Mouse (Mus musculus) embryonic facial prominence, embryonic 11.5 days (tissue): ENCODE measurements around the gene Srsf10. TPM values are rescaled to one million over a fixed set of nuclear protein-coding genes. Genes with fewer than 3 reads are reported as not detected.

ENCODE experiments used
- ATAC-seq: fragments of 200-750 bp; cut with Nextera tagmentation; replicated peaks from 2 replicates; pipeline ENCODE4 v1.8.0; 2017; ENCODE audit warnings: low read depth; ENCODE audit not compliant: insufficient number of reproducible peaks, low FRiP score, low TSS enrichment
- DNase-seq: peaks from one replicate; pipeline ENCODE4 v3.0.0-alpha.2; 2015; ENCODE audit warnings: low spot score
- H3K27ac ChIP-seq: fragments of 300-500 bp; sonication (generic); replicated peaks from 2 replicates; pipeline ENCODE4 v1.5.1; 2014; ENCODE audit warnings: mild to moderate bottlenecking, low read depth, low read length, control low read depth
- H3K27me3 ChIP-seq: fragments of 300-500 bp; sonication (generic); 2 replicates; pipeline ENCODE4 v1.6.1; 2014; ENCODE audit warnings: mild to moderate bottlenecking, low read length, moderate library complexity, mixed read lengths; ENCODE audit not compliant: control insufficient read depth, insufficient read depth
- H3K36me3 ChIP-seq: fragments of 300-500 bp; sonication (generic); replicated peaks from 2 replicates; pipeline ENCODE4 v1.6.1; 2014; ENCODE audit warnings: low read depth, mild to moderate bottlenecking, low read length, moderate library complexity, mixed read lengths; ENCODE audit not compliant: control insufficient read depth, insufficient read depth
- H3K4me1 ChIP-seq: fragments of 300-500 bp; sonication (generic); 2 replicates; pipeline ENCODE4 v1.6.1; 2014; ENCODE audit warnings: low read length, mixed read lengths; ENCODE audit not compliant: control insufficient read depth, insufficient read depth
- H3K4me2 ChIP-seq: fragments of 300-500 bp; sonication (generic); 2 replicates; pipeline ENCODE4 v1.6.1; 2014; ENCODE audit warnings: low read depth, mild to moderate bottlenecking, control low read depth, low read length, moderate library complexity
- H3K4me3 ChIP-seq: fragments of 300-500 bp; sonication (generic); 2 replicates; pipeline ENCODE4 v1.5.1; 2014; ENCODE audit warnings: low read depth, low read length, control low read depth
- H3K9ac ChIP-seq: fragments of 300-500 bp; sonication (generic); replicated peaks from 2 replicates; pipeline ENCODE4 v1.6.1; 2014; ENCODE audit warnings: mild to moderate bottlenecking, control low read depth, low read length
- H3K9me3 ChIP-seq: fragments of 300-500 bp; sonication (generic); replicated peaks from 2 replicates; pipeline ENCODE4 v1.6.1; 2016; ENCODE audit warnings: mild to moderate bottlenecking, low read length, inconsistent platforms, mixed read lengths; ENCODE audit not compliant: control insufficient read depth
- WGBS: fragments of 180-500 bp; shearing (Covaris S2); extraction: QIAGEN DNeasy Blood & Tissue Kit; methylation state at CpG from one replicate; pipeline ENCODE4 v1.1.7; 2014; 5-methylcytosine and 5-hydroxymethylcytosine counted together
- polyA plus RNA-seq: library from polyadenylated mRNA; unstranded; fragments of >200 nt; fragmentation: Nextera tagmentation; extraction: Ambion mirVana; gene quantifications from 2 replicates; pipeline ENCODE4 v1.2.1, GENCODE M21; 2014

The Srsf10 gene
- polyA plus RNA-seq, 1 experiment from 2014 or later = 489 TPM

DNA sequence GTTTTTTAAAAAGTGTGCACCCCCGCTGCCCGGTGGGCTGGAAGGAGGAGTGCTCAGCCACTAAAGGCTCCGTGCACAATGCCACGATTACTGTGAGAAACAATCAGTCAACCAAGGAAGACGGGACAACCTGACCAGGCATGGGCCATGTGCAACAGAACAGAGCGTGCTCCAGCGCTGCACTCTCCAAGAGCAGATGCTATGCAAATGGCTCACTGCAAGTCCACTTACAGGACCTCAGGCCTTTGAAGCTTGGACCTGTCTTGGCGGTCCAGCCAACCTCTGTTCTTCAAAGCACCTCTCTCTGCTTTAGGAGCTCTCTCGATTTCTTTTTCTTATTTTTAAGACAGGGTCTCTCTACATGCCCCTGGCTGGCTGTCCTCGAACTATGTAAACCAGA is 25.0 kb downstream of the Srsf10 start:
- H3K9me3 ChIP-seq = no peaks in the 10 kb centered on the region
- H3K27me3 ChIP-seq = no peaks in the 10 kb centered on the region
- no peak overlapping the region for H3K4me2 ChIP-seq
- H3K36me3 ChIP-seq = no peaks in the 10 kb centered on the region
- ATAC-seq (no peak), DNase-seq (no peak)
- H3K9ac ChIP-seq = no peak overlapping the region
- H3K4me3 ChIP-seq = no peak overlapping the region
- no peak overlapping the region for H3K27ac ChIP-seq
- peaks cover 2% of the 10 kb centered on the region; the same call in 1 of the 2 replicates for H3K4me1 ChIP-seq
- 90% methylated on average over 10 of the region's 10 CpGs for WGBS

DNA sequence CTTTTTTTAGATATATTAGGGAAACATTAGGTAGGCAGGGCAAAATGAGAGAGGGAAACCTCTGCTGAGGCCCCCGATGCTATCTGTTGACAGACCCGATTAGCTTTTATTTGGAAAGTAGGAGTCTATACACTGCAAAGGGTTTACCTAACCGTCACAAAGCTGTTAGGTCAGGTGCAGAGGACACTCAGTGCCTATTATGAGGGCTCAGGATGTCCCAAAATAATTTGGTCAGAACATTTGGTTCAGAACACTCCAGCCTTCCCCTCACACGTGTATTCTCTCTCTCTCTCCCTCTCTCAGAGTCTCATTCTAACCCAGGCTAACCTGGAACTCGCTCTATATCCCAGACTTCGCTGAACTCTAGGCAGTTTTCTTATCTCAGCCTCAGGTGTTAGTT is 26.5 kb downstream of the Srsf10 start:
- DNase-seq = no peak
- Histone ChIP-seq H3K4me2 (no peak overlapping the region), H3K27ac (no peak overlapping the region), H3K36me3 (no peaks in the 10 kb centered on the region), H3K4me3 (no peak overlapping the region), H3K9me3 (no peaks in the 10 kb centered on the region), H3K27me3 (no peaks in the 10 kb centered on the region), H3K4me1 (peaks cover 2% of the 10 kb centered on the region; the same call in 1 of the 2 replicates), H3K9ac (no peak overlapping the region)
- 83% methylated on average over 6 of the region's 6 CpGs for whole genome bisulfite sequencing
- ATAC-seq = no peak

DNA sequence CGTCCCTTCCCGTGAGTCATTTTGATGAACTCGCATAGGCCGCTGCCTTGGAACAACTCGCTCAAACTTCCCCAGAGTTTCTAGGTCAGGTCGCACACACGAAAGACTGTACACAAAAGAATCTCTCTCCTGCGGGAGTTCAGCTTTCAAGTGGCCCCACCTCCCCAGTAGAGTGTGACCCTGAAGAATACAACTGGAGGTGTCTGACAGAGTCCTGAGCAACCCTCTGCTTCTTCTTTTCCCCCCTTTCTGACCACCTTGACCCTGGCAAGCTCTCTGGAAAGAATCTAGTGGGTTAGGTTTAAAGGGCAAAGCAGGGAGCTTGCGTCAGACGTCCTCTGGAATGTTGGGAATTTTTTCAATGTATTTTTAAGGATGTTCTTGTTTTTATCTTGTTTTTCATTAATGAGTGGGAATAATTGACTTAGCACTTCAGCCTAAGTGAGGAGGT is 27.9 kb downstream of the Srsf10 start:
- no peak overlapping the region for H3K27ac ChIP-seq

GRCm38 (mm10) chr4:135883881-135884516 is 28.5 kb downstream of the Srsf10 start:
- ATAC-seq = no peak
- Histone ChIP-seq H3K4me2 (no peak overlapping the region), H3K9me3 (no peaks in the 10 kb centered on the region), H3K9ac (no peak overlapping the region), H3K4me1 (0 out of 2 replicates have a peak, but pooled peaks cover 2% of the 10 kb centered on the region), H3K27ac (0 out of 2 replicates have a peak overlapping the region, but pooled peaks have one; percentile 8), H3K36me3 (no peaks in the 10 kb centered on the region), H3K4me3 (no peak overlapping the region), H3K27me3 (no peaks in the 10 kb centered on the region)
- 33% methylated on average over 7 of the region's 7 CpGs for WGBS
- DNase-seq = no peak

More for the DNA sequence above, 27.9 kb downstream of the Srsf10 start:
- no peaks in the 10 kb centered on the region for H3K27me3 ChIP-seq
- H3K36me3 ChIP-seq = no peaks in the 10 kb centered on the region
- no peak overlapping the region for H3K4me3 ChIP-seq
- H3K4me2 ChIP-seq = no peak overlapping the region
- H3K9me3 ChIP-seq = no peaks in the 10 kb centered on the region
- 0 out of 2 replicates have a peak, but pooled peaks cover 2% of the 10 kb centered on the region for H3K4me1 ChIP-seq
- DNase-seq (no peak), ATAC-seq (no peak)
- no peak overlapping the region for H3K9ac ChIP-seq
- WGBS = 35% methylated on average over 10 of the region's 10 CpGs

DNA sequence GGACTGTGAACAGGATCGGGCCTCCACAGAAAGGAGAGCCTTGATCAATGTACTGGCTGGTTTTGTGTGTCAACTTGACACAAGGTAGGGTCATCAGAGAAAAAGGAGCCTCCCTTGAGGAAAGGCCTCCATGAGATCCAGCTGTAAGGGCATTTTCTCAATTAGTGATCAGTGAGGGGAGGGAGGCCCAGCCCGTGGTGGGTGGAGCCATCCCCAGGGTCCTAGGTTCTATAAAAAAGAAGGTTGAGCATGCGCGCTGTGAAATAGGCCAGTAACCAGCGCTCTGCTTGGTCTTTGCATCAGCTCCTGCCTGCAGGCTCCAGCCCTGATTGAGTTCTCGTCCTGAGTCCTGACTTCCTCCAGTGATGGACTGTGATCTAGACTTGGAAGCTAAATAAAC is 29.0 kb downstream of the Srsf10 start:
- H3K27ac ChIP-seq = no peak overlapping the region
- no peak for ATAC-seq
- H3K4me2 ChIP-seq = no peak overlapping the region
- WGBS = 36% methylated on average over 6 of the region's 6 CpGs
- H3K4me1 ChIP-seq = 0 out of 2 replicates have a peak, but pooled peaks cover 2% of the 10 kb centered on the region
- no peak overlapping the region for H3K4me3 ChIP-seq
- no peak overlapping the region for H3K9ac ChIP-seq
- no peaks in the 10 kb centered on the region for H3K9me3 ChIP-seq
- DNase-seq = peak; percentile 64
- H3K36me3 ChIP-seq = no peaks in the 10 kb centered on the region
- no peaks in the 10 kb centered on the region for H3K27me3 ChIP-seq

DNA sequence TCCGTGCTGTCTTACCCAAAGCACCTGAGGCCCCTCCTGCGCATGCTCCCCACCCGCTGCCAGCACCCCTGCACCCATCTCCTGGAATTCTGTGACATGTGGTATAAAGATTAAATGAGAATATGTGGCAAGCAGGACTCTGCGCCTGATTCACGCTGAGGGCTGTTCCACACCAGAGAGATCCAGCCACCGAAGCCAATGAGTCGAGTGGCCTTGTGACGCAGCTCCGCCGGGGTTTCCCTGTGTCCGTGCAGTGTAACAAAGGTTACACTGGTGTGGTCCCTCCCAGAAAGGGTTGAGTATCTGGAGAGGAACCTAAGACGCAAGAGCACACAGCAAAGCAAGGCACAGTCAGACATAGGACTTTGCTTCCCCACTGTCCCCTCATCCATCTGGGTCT is 30.1 kb downstream of the Srsf10 start:
- Histone ChIP-seq H3K9me3 (no peaks in the 10 kb centered on the region), H3K9ac (no peak overlapping the region), H3K4me3 (no peak overlapping the region), H3K36me3 (no peaks in the 10 kb centered on the region), H3K27me3 (no peaks in the 10 kb centered on the region), H3K4me1 (0 out of 2 replicates have a peak, but pooled peaks cover 2% of the 10 kb centered on the region), H3K4me2 (no peak overlapping the region), H3K27ac (no peak overlapping the region)
- ATAC-seq = no peak
- 90% methylated on average over 12 of the region's 12 CpGs for WGBS
- no peak for DNase-seq

DNA sequence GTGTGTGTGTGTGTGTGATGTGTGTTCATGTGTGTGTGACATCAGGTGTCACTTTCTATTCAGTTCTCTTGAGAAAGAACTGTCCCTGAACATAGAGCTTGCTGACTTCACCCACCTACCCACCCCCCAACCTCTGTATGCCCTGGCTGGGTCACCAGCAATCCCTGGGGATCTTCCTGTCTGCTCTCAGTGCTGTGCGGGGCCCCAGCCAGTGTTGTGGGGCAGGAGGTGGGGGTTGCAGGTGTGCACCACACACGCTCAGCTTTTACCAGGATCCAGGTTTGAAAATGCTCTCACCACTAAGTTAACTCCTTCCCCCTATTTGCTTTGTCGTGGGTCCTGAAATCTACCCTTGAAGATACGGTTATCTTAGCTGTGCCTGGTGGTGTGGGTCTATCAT is 30.6 kb downstream of the Srsf10 start:
- Histone ChIP-seq H3K4me3 (no peak overlapping the region), H3K4me1 (0 out of 2 replicates have a peak, but pooled peaks cover 2% of the 10 kb centered on the region), H3K27me3 (no peaks in the 10 kb centered on the region), H3K9me3 (no peaks in the 10 kb centered on the region), H3K27ac (no peak overlapping the region), H3K36me3 (no peaks in the 10 kb centered on the region), H3K9ac (no peak overlapping the region), H3K4me2 (no peak overlapping the region)
- 81% methylated on average over 4 of the region's 4 CpGs for WGBS
- DNase-seq = no peak
- no peak for ATAC-seq

DNA sequence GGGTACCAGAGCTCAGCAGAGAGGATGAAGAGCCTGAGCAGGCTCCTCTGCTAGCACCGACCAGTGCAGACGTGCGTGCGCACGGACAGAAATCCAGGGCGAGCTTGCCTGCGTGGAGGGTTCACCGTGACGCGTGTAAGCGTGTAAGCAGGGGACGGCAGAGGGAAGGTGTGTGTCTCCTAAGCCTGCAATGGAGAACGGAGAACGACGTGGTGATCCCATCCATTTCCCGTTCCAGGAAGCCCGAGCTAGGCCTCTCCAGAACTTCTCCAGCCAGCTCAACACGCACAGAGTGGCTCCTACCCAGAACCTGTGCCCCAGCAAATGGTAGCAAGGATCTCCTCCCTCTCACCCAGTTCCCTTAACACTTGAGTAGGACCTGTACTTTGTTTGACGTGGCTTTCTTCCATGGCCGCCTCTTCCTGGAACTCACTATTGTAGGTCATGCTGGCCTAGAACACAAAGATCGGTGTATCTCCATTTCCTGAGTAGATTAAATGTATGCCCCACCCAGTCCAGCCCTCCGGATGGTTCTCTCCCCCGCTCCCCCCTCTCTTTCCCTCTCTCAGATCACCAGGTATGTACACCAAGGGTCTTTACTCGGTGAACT is 33.0 kb downstream of the Srsf10 start:
- Histone ChIP-seq H3K27ac (no peak overlapping the region), H3K4me1 (0 out of 2 replicates have a peak, but pooled peaks cover 2% of the 10 kb centered on the region), H3K4me3 (no peak overlapping the region), H3K4me2 (no peak overlapping the region), H3K9me3 (no peaks in the 10 kb centered on the region), H3K9ac (no peak overlapping the region), H3K27me3 (no peaks in the 10 kb centered on the region), H3K36me3 (no peaks in the 10 kb centered on the region)
- DNase-seq = no peak
- WGBS = 93% methylated on average over 24 of the region's 24 CpGs
- ATAC-seq = no peak
